Mouse (Mus musculus) kidney, adult 2 months (tissue): ENCODE measurements around the gene Stip1. TPM values are rescaled to one million over a fixed set of nuclear protein-coding genes. Genes with fewer than 3 reads are reported as not detected.

ENCODE experiments used
- DNase-seq: peaks from one replicate; pipeline ENCODE4 v3.0.0; 2021
- H3K27ac ChIP-seq: fragments of 200-500 bp; 2 replicates; pipeline ENCODE4 v1.5.1; 2012; ENCODE audit warnings: low read depth, low read length, control low read depth, inconsistent platforms; ENCODE audit not compliant: insufficient read depth
- H3K27me3 ChIP-seq: fragments of 200-500 bp; replicated peaks from 2 replicates; pipeline ENCODE4 v1.6.1; 2012; ENCODE audit warnings: mild to moderate bottlenecking, moderate library complexity, low read length, inconsistent platforms; ENCODE audit not compliant: control insufficient read depth, insufficient read depth
- H3K36me3 ChIP-seq: fragments of 200-500 bp; 2 replicates; pipeline ENCODE4 v1.6.1; 2012; ENCODE audit warnings: mild to moderate bottlenecking, moderate library complexity, low read length, inconsistent platforms; ENCODE audit not compliant: control insufficient read depth, insufficient read depth
- H3K4me1 ChIP-seq: fragments of 200-500 bp; 2 replicates; pipeline ENCODE4 v1.6.1; 2011; ENCODE audit warnings: low read length; ENCODE audit not compliant: control insufficient read depth, insufficient read depth
- H3K4me3 ChIP-seq: fragments of 200-500 bp; 2 replicates; pipeline ENCODE4 v1.5.1; 2011; ENCODE audit warnings: mild to moderate bottlenecking, low read depth, low read length, control low read depth; ENCODE audit not compliant: insufficient read depth
- CTCF ChIP-seq: fragments of 200-500 bp; conservative IDR thresholded peaks from 2 replicates; pipeline ENCODE4 v1.5.1; 2011; ENCODE audit warnings: low read depth, mild to moderate bottlenecking, control low read depth, low read length, moderate library complexity, mixed read lengths; ENCODE audit not compliant: insufficient read depth, insufficient read length
- POLR2A ChIP-seq: fragments of 200-500 bp; IDR thresholded peaks from one replicate; pipeline ENCODE4 v1.6.1; 2011; ENCODE audit warnings: low read depth, low read length, control low read depth
- WGBS: fragments of 180-500 bp; shearing (Covaris S2); methylation state at CpG from one replicate; pipeline ENCODE4 v1.1.7; 2018; 5-methylcytosine and 5-hydroxymethylcytosine counted together
- polyA plus RNA-seq: library from polyadenylated mRNA; depleted of rRNA; stranded (reverse); fragments of >200 nt; gene quantifications from 2 replicates; pipeline ENCODE4 v1.2.3, GENCODE M21; 2012

Gene Stip1
- polyA plus RNA-seq, 1 experiment: 51.4 TPM

GRCm38 (mm10) chr19:6987061-6987903 is 52.5 kb downstream of the Stip1 start, which contains the start of gene Vegfb:
TSS of gene Vegfb (minus strand) at chr19:6987651.
- TF ChIP-seq CTCF (no peak), POLR2A (no peak)
- Histone ChIP-seq H3K36me3 (no peaks in the 10 kb centered on the region), H3K27ac (peak within 1 kb of the TSS; percentile 66), H3K4me3 (peak within 1 kb of the TSS; percentile 72), H3K27me3 (no peaks in the 10 kb centered on the region), H3K4me1 (peaks cover 7% of the 10 kb centered on the region; the same call in 1 of the 2 replicates)
- WGBS: 1% methylated on average over 82 of the region's 85 CpGs
- peak; percentile 76 for DNase-seq

- no peak for TF ChIP-seq POLR2A
- no peak for TF ChIP-seq CTCF
- no peaks in the 10 kb centered on the region for H3K36me3 ChIP-seq
- 71% methylated on average over 10 of the region's 10 CpGs for WGBS
- H3K4me3 ChIP-seq: peak overlapping the region; percentile 72
- 0 out of 2 replicates have a peak overlapping the region, but pooled peaks have one; percentile 66 for H3K27ac ChIP-seq
- H3K27me3 ChIP-seq: no peaks in the 10 kb centered on the region
- DNase-seq: no peak
- peaks cover 6% of the 10 kb centered on the region; the same call in 1 of the 2 replicates for H3K4me1 ChIP-seq
These were observed 53.6 kb downstream of the Stip1 start for GRCm38 (mm10) chr19:6985951-6986708.

- WGBS: 86% methylated on average over 19 of the region's 19 CpGs
- H3K36me3 ChIP-seq: no peaks in the 10 kb centered on the region
- peaks cover 6% of the 10 kb centered on the region; the same call in 1 of the 2 replicates for H3K4me1 ChIP-seq
- TF ChIP-seq POLR2A: no peak
- TF ChIP-seq CTCF: no peak
- no peak overlapping the region for H3K4me3 ChIP-seq
- H3K27me3 ChIP-seq: no peaks in the 10 kb centered on the region
- H3K27ac ChIP-seq: no peak overlapping the region
- DNase-seq: no peak
These were observed 54.5 kb downstream of the Stip1 start for GRCm38 (mm10) chr19:6985300-6985699.

GRCm38 (mm10) chr19:6983621-6984020 is 56.1 kb downstream of the Stip1 start:
- Histone ChIP-seq H3K4me1 (peaks cover 13% of the 10 kb centered on the region; the same call in 1 of the 2 replicates), H3K4me3 (no peak overlapping the region), H3K27me3 (no peaks in the 10 kb centered on the region), H3K27ac (no peak overlapping the region), H3K36me3 (no peaks in the 10 kb centered on the region)
- DNase-seq: no peak
- 96% methylated on average over 5 of the region's 5 CpGs for WGBS
- no peak for TF ChIP-seq CTCF
- no peak for TF ChIP-seq POLR2A

GRCm38 (mm10) chr19:6981465-6981864 is 58.3 kb downstream of the Stip1 start:
- Histone ChIP-seq H3K4me3 (no peak overlapping the region), H3K27ac (peak overlapping the region; percentile 98; the same call in 1 of the 2 replicates), H3K4me1 (peaks cover 13% of the 10 kb centered on the region; the same call in 1 of the 2 replicates), H3K27me3 (no peaks in the 10 kb centered on the region), H3K36me3 (no peaks in the 10 kb centered on the region)
- 78% methylated on average over 4 of the region's 4 CpGs for WGBS
- TF ChIP-seq CTCF (no peak), POLR2A (no peak)
- no peak for DNase-seq

- Histone ChIP-seq H3K4me3 (peak within 1 kb of the TSS; percentile 84), H3K27me3 (no peaks in the 10 kb centered on the region), H3K27ac (peak within 1 kb of the TSS; percentile 98), H3K36me3 (no peaks in the 10 kb centered on the region), H3K4me1 (peaks cover 18% of the 10 kb centered on the region; the same call in 1 of the 2 replicates)
- peak; percentile 100 for DNase-seq
- 1% methylated on average over 38 of the region's 38 CpGs for WGBS
- TF ChIP-seq POLR2A (peak; percentile 98), CTCF (no peak)
These were observed 59.2 kb downstream of the Stip1 start, which contains the start of gene Fkbp2 for GRCm38 (mm10) chr19:6980381-6981093. TSS of gene Fkbp2 (minus strand) at chr19:6980501.
